Mouse (Mus musculus) R1 (cell line): Measurements from ENCODE around the gene H6pd.
A peak's percentile ranks its signal among the peaks of the same experiment; 100 is the strongest.

Experiments
- DNase-seq: peaks from one replicate; pipeline ENCODE4 v3.0.0-alpha.2; 2018; ENCODE audit warnings: low read depth, low spot score

Gene H6pd

GRCm38 (mm10) chr4:150008853-150009586 lies at the start of gene H6pd:
H6pd (minus strand) TSS chr4:150009023.
- peak; percentile 89 for DNase-seq

GRCm38 (mm10) chr4:150057722-150058121 lies 48.9 kb upstream of the H6pd start:
- DNase-seq, result no peak

- no peak for DNase-seq
These were observed 47.3 kb upstream of the H6pd start for GRCm38 (mm10) chr4:150056171-150056570.

GRCm38 (mm10) chr4:150052380-150052779 lies 43.6 kb upstream of the H6pd start:
- no peak for DNase-seq

- DNase-seq, result no peak
These were observed 42.7 kb upstream of the H6pd start for GRCm38 (mm10) chr4:150051514-150051913.

- DNase-seq, result peak; percentile 78
These were observed 40.9 kb upstream of the H6pd start for GRCm38 (mm10) chr4:150049564-150050226.

GRCm38 (mm10) chr4:150049157-150049513 lies 40.3 kb upstream of the H6pd start:
- DNase-seq, result no peak

- DNase-seq, result peak; percentile 62
These were observed 39.8 kb upstream of the H6pd start for GRCm38 (mm10) chr4:150048478-150049156.

- peak; percentile 80 for DNase-seq
These were observed 39.2 kb upstream of the H6pd start for GRCm38 (mm10) chr4:150048038-150048437.

GRCm38 (mm10) chr4:150043591-150043990 lies 34.8 kb upstream of the H6pd start:
- DNase-seq, result peak; percentile 73

GRCm38 (mm10) chr4:150041346-150042110 lies 32.7 kb upstream of the H6pd start:
- peak; percentile 75 for DNase-seq

GRCm38 (mm10) chr4:150040856-150041255 lies 32.0 kb upstream of the H6pd start:
- DNase-seq, result peak; percentile 93

GRCm38 (mm10) chr4:150040003-150040581 lies 31.3 kb upstream of the H6pd start:
- peak; percentile 58 for DNase-seq

- no peak for DNase-seq
These were observed 29.7 kb upstream of the H6pd start for GRCm38 (mm10) chr4:150038533-150038932.

- no peak for DNase-seq
These were observed 27.3 kb upstream of the H6pd start for GRCm38 (mm10) chr4:150036094-150036493.

GRCm38 (mm10) chr4:150035280-150035679 lies 26.5 kb upstream of the H6pd start:
- peak; percentile 84 for DNase-seq

GRCm38 (mm10) chr4:150033261-150033671 lies 24.4 kb upstream of the H6pd start:
- DNase-seq, result no peak

GRCm38 (mm10) chr4:150031234-150031890 lies 22.5 kb upstream of the H6pd start:
- no peak for DNase-seq

GRCm38 (mm10) chr4:150030449-150031233 lies 21.8 kb upstream of the H6pd start:
- DNase-seq, result no peak

GRCm38 (mm10) chr4:150029885-150030284 lies 21.1 kb upstream of the H6pd start:
- no peak for DNase-seq
